Mouse (Mus musculus) ES-Bruce4 (cell line): ENCODE measurements around the gene Mgat5.

Experiments used
- CTCF ChIP-seq: IDR thresholded peaks from one replicate; pipeline ENCODE4 v1.8.1; 2011; ENCODE audit warnings: low read depth, low read length
- POLR2A ChIP-seq: IDR thresholded peaks from one replicate; pipeline ENCODE4 v1.8.1; 2011; ENCODE audit warnings: low read length; ENCODE audit not compliant: insufficient read depth

DNA sequence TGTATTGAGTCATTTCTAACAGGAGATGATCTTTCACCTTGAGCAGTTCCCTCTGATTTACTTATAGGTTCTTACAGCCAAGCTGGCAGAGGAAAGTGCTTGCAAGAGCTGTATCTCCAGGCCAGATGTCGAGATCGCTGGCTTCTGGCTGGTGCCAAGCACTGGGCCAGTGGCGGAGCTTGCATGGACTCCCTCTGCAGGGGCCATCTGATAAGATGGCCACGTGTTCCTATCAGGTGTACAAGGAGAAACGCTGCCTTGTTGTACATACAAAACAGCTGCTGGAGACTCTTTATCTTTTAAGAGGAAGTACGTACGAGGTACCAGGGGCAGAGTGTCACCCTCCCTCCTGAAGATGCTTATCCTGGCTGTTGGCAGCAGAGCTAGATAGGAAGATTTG, 158.8 kb downstream of the Mgat5 start:
- no peak for TF ChIP-seq POLR2A
- no peak for TF ChIP-seq CTCF
